Mouse (Mus musculus): ENCODE measurements around the gene Zfp386. TPM values are rescaled to one million over a fixed set of nuclear protein-coding genes. Genes with fewer than 3 reads are reported as not detected.
"Not testable (repeated sequence)": the region's sequence is repeated elsewhere in the genome, so short reads cannot be mapped to it uniquely, and the experiment has no call there.

Zfp386 gene
- 65.2 and 69.8 TPM in 2 replicates for polyA plus RNA-seq (2016; fragmentation: Nextera tagmentation; extraction: Ambion mirVana)

- 2% methylated on average over 55 of the region's 55 CpGs for WGBS
- peak within 1 kb of the TSS; percentile 87 for H3K4me3 ChIP-seq
- H3K36me3 ChIP-seq = peaks cover 36% of the 10 kb centered on the region
- peak; percentile 98 for DNase-seq (ENCODE audit: low spot score)
- no peaks in the 10 kb centered on the region for H3K27me3 ChIP-seq (ENCODE audit: low read depth, poor library complexity, severe bottlenecking)
- peak within 1 kb of the TSS; percentile 99 for H3K27ac ChIP-seq (replicated peaks)
- peaks cover 15% of the 10 kb centered on the region for H3K4me1 ChIP-seq
- peaks cover 14% of the 10 kb centered on the region; the same call in 1 of the 2 replicates for H3K9me3 ChIP-seq (replicated peaks)
These were observed at the start of gene Zfp386 for GRCm38 (mm10) chr12:116047440-116048377. Zfp386 (plus strand) TSS chr12:116047724.

GRCm38 (mm10) chr12:115999784-116000183, 47.7 kb upstream of the Zfp386 start:
- DNase-seq (ENCODE audit: low spot score); H3K9me3 ChIP-seq (replicated peaks); H3K36me3 ChIP-seq; H3K27me3 ChIP-seq (ENCODE audit: low read depth, poor library complexity, severe bottlenecking); H3K4me3 ChIP-seq; H3K27ac ChIP-seq (replicated peaks); H3K4me1 ChIP-seq: not testable (repeated sequence)
- 80% methylated on average over 3 of the region's 3 CpGs for WGBS

GRCm38 (mm10) chr12:116002946-116003345, 44.6 kb upstream of the Zfp386 start:
- not testable (repeated sequence) for H3K4me1 ChIP-seq; DNase-seq (ENCODE audit: low spot score); H3K4me3 ChIP-seq; H3K9me3 ChIP-seq (replicated peaks); H3K27ac ChIP-seq (replicated peaks); H3K27me3 ChIP-seq (ENCODE audit: low read depth, poor library complexity, severe bottlenecking); H3K36me3 ChIP-seq
- WGBS = 74% methylated on average over 1 of the region's 1 CpGs

- H3K4me1 ChIP-seq = no peaks in the 10 kb centered on the region
- 79% methylated on average over 2 of the region's 2 CpGs for WGBS
- no peaks in the 10 kb centered on the region for H3K36me3 ChIP-seq
- H3K4me3 ChIP-seq = no peak overlapping the region
- H3K27ac ChIP-seq (replicated peaks) = no peak overlapping the region
- no peak for DNase-seq (ENCODE audit: low spot score)
- no peaks in the 10 kb centered on the region for H3K27me3 ChIP-seq (ENCODE audit: low read depth, poor library complexity, severe bottlenecking)
- H3K9me3 ChIP-seq (replicated peaks) = peaks cover 31% of the 10 kb centered on the region; the same call in 1 of the 2 replicates
These were observed 36.7 kb upstream of the Zfp386 start for GRCm38 (mm10) chr12:116010812-116011211.

- Histone ChIP-seq H3K9me3 (replicated peaks) (no peaks in the 10 kb centered on the region; the same call in 1 of the 2 replicates), H3K4me3 (no peak overlapping the region), H3K27ac (replicated peaks) (no peak overlapping the region), H3K36me3 (no peaks in the 10 kb centered on the region), H3K4me1 (no peaks in the 10 kb centered on the region), H3K27me3 (ENCODE audit: low read depth, poor library complexity, severe bottlenecking) (no peaks in the 10 kb centered on the region)
- no peak for DNase-seq (ENCODE audit: low spot score)
- WGBS = 49% methylated on average over 2 of the region's 2 CpGs
These were observed 19.4 kb upstream of the Zfp386 start for GRCm38 (mm10) chr12:116028095-116028494.

DNA sequence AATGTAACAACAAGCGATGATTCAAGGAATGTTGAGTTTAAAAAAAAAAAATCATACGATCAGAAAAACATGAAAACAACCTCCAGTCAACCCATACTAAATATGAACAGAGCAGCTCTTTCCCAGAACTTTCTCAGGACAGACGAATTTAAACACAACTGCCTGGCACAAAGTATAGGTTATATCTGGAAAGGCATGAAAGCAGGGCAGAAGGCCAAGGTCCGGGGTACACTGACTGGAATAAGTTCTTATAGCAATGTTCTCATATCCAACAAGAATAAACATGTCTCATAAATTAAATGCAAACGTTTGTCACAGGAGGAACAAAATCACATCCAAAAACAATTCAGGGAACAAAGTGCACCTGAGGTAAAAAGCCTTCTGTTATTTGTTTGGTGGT, 12.2 kb upstream of the Zfp386 start:
- WGBS = 75% methylated on average over 5 of the region's 5 CpGs
- H3K27ac ChIP-seq (replicated peaks) = no peak overlapping the region
- H3K9me3 ChIP-seq (replicated peaks) = peaks cover 6% of the 10 kb centered on the region; the same call in 1 of the 2 replicates
- no peak for DNase-seq (ENCODE audit: low spot score)
- H3K36me3 ChIP-seq = no peaks in the 10 kb centered on the region
- no peaks in the 10 kb centered on the region for H3K4me1 ChIP-seq
- no peak overlapping the region for H3K4me3 ChIP-seq
- H3K27me3 ChIP-seq (ENCODE audit: low read depth, poor library complexity, severe bottlenecking) = no peaks in the 10 kb centered on the region

- Histone ChIP-seq H3K4me3 (no peak overlapping the region), H3K4me1 (peaks cover 15% of the 10 kb centered on the region), H3K9me3 (replicated peaks) (0 out of 2 replicates have a peak, but pooled peaks cover 2% of the 10 kb centered on the region), H3K27ac (replicated peaks) (no peak overlapping the region), H3K27me3 (ENCODE audit: low read depth, poor library complexity, severe bottlenecking) (no peaks in the 10 kb centered on the region), H3K36me3 (peaks cover 7% of the 10 kb centered on the region)
- no peak for DNase-seq (ENCODE audit: low spot score)
- WGBS = 83% methylated on average over 5 of the region's 5 CpGs
These were observed 2.7 kb upstream of the Zfp386 start for GRCm38 (mm10) chr12:116044785-116045184.

DNA sequence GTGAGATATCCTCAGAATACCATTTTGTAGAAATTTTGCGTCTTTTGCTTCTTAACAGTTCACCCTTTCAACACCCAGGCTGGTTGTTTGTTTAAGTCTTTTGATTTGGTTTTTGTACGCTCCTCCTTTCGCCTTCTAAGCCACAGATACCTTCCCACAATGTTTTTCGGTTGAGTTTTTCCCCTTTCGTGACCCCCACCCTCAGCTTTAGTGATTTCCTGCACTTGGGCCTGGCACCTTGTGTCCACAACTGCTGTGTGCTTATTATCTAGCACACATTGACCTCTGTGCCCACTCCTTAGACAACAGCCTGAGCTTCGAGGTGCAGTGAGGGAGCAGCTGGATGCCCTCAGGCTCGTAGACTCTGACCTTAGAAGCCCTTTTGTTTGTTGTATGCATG, 1.2 kb downstream of the Zfp386 start:
- no peak for DNase-seq (ENCODE audit: low spot score)
- H3K27ac ChIP-seq (replicated peaks) = peak overlapping the region; percentile 99
- peaks cover 19% of the 10 kb centered on the region; the same call in 1 of the 2 replicates for H3K9me3 ChIP-seq (replicated peaks)
- WGBS = 79% methylated on average over 7 of the region's 7 CpGs
- no peaks in the 10 kb centered on the region for H3K27me3 ChIP-seq (ENCODE audit: low read depth, poor library complexity, severe bottlenecking)
- H3K4me3 ChIP-seq = peak overlapping the region; percentile 87
- peaks cover 15% of the 10 kb centered on the region for H3K4me1 ChIP-seq
- H3K36me3 ChIP-seq = peaks cover 47% of the 10 kb centered on the region

GRCm38 (mm10) chr12:116049236-116049635, 1.7 kb downstream of the Zfp386 start:
- H3K9me3 ChIP-seq (replicated peaks) = peaks cover 19% of the 10 kb centered on the region; the same call in 1 of the 2 replicates
- no peaks in the 10 kb centered on the region for H3K27me3 ChIP-seq (ENCODE audit: low read depth, poor library complexity, severe bottlenecking)
- WGBS = 91% methylated on average over 3 of the region's 3 CpGs
- peaks cover 15% of the 10 kb centered on the region for H3K4me1 ChIP-seq
- H3K36me3 ChIP-seq = peaks cover 52% of the 10 kb centered on the region
- H3K4me3 ChIP-seq = peak overlapping the region; percentile 87
- no peak for DNase-seq (ENCODE audit: low spot score)
- peak overlapping the region; percentile 68; the same call in 1 of the 2 replicates for H3K27ac ChIP-seq (replicated peaks)

DNA sequence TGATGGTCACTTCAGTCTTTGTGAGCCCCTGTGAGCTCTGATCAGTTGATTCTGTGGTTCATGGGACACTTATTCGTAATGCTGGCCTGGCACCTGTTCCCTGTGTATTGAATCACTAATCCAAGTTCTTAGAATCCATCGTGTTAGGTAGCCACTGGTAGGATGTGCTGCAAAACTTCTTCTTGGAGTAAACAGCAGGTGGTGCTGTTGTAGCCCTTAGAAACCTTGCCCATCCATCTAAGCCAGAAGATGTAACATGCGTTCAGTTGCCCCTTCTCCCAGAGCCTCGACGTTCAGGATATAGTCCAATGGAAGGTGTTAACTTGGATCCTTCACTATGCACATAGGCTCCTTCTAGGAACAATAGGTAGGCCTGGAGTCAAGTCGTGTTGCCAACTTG, 2.2 kb downstream of the Zfp386 start:
- peaks cover 15% of the 10 kb centered on the region for H3K4me1 ChIP-seq
- 90% methylated on average over 6 of the region's 6 CpGs for WGBS
- H3K27ac ChIP-seq (replicated peaks) = no peak overlapping the region

DNA sequence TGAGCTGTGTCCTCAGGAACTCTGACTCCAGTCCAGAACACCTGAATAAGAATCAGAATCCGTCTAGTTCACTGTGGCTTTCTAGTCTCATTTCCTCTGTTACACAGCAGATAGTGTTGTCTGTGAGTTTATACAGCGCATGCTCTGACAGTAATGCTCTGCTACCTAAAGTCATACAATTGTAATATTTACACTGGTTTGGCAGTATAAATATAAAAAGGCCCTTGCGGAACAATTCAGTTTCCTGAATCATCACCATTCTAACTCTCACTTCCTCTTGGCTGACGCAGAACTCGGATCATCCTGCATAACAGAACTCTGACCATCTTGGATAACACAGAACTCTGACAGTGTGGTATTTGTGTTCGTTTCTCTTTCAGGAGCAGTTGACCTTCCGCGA, 6.8 kb downstream of the Zfp386 start:
- 97% methylated on average over 8 of the region's 8 CpGs for WGBS
- Histone ChIP-seq H3K9me3 (replicated peaks) (peaks cover 62% of the 10 kb centered on the region), H3K27ac (replicated peaks) (no peak overlapping the region), H3K36me3 (peaks cover 100% of the 10 kb centered on the region), H3K4me1 (peaks cover 5% of the 10 kb centered on the region), H3K27me3 (ENCODE audit: low read depth, poor library complexity, severe bottlenecking) (no peaks in the 10 kb centered on the region), H3K4me3 (no peak overlapping the region)
- no peak for DNase-seq (ENCODE audit: low spot score)

More for the DNA sequence above, 2.2 kb downstream of the Zfp386 start:
- Histone ChIP-seq H3K36me3 (peaks cover 56% of the 10 kb centered on the region), H3K4me3 (peak overlapping the region; percentile 87; the same call in 1 of the 2 replicates), H3K9me3 (replicated peaks) (peaks cover 19% of the 10 kb centered on the region; the same call in 1 of the 2 replicates), H3K27me3 (ENCODE audit: low read depth, poor library complexity, severe bottlenecking) (no peaks in the 10 kb centered on the region)
- no peak for DNase-seq (ENCODE audit: low spot score)

DNA sequence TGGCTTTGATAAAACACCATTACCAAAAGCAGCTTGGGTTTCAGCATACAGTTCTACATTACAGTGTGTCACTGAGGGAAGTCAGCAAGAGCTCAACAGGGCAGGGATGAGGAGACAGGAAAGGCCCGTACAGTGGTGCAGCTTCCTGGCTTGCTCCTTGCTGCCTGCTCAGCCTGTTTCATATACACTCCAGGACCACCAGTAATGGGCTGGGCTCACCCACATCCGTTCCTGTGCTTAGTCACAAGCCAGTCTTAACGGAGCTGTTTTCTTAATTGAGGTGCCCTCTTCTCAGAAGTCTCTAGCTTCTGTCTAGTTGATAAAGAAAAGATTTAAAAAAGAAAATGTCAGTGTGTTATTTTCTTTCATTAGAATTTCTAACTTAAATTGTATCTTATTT, 8.6 kb downstream of the Zfp386 start:
- Histone ChIP-seq H3K36me3 (peaks cover 100% of the 10 kb centered on the region), H3K4me3 (no peak overlapping the region), H3K4me1 (no peaks in the 10 kb centered on the region), H3K9me3 (replicated peaks) (peaks cover 70% of the 10 kb centered on the region), H3K27me3 (ENCODE audit: low read depth, poor library complexity, severe bottlenecking) (no peaks in the 10 kb centered on the region), H3K27ac (replicated peaks) (no peak overlapping the region)
- no peak for DNase-seq (ENCODE audit: low spot score)
- WGBS = 96% methylated on average over 3 of the region's 3 CpGs
